Mouse (Mus musculus) midbrain, embryonic 14.5 days (tissue): ENCODE results near the gene Zdhhc6. TPM values are rescaled to one million over a fixed set of nuclear protein-coding genes. Genes with fewer than 3 reads are reported as not detected.

ENCODE experiments used
- ATAC-seq: fragments of 200-750 bp; cut with Nextera tagmentation; 2 replicates; pipeline ENCODE4 v1.8.0; 2017; ENCODE audit warnings: moderate number of reproducible peaks, moderate library complexity; ENCODE audit not compliant: low FRiP score, low TSS enrichment
- DNase-seq: peaks from one replicate; pipeline ENCODE4 v3.0.0-alpha.2; 2015
- H3K27ac ChIP-seq: fragments of 300-500 bp; sonication (generic); replicated peaks from 2 replicates; pipeline ENCODE4 v1.5.1; 2014; ENCODE audit warnings: mild to moderate bottlenecking, low read depth, low read length, moderate library complexity
- H3K27me3 ChIP-seq: fragments of 300-500 bp; sonication (generic); 2 replicates; pipeline ENCODE4 v1.6.1; 2014; ENCODE audit warnings: low read length, control low read depth, mixed read lengths; ENCODE audit not compliant: control insufficient read depth, insufficient read depth
- H3K36me3 ChIP-seq: fragments of 300-500 bp; sonication (generic); 2 replicates; pipeline ENCODE4 v1.6.1; 2014; ENCODE audit warnings: low read length, control low read depth; ENCODE audit not compliant: control insufficient read depth, insufficient read depth
- H3K4me1 ChIP-seq: fragments of 300-500 bp; sonication (generic); 2 replicates; pipeline ENCODE4 v1.6.1; 2014; ENCODE audit warnings: mild to moderate bottlenecking, antibody characterized with exemption, low read length, control low read depth; ENCODE audit not compliant: control insufficient read depth, insufficient read depth
- H3K4me2 ChIP-seq: fragments of 300-500 bp; sonication (generic); 2 replicates; pipeline ENCODE4 v1.6.1; 2014; ENCODE audit warnings: mild to moderate bottlenecking, low read length, moderate library complexity
- H3K4me3 ChIP-seq: fragments of 300-500 bp; sonication (generic); replicated peaks from 2 replicates; pipeline ENCODE4 v1.5.1; 2014; ENCODE audit warnings: low read depth, low read length
- H3K9ac ChIP-seq: fragments of 300-500 bp; sonication (generic); replicated peaks from 2 replicates; pipeline ENCODE4 v1.6.1; 2014; ENCODE audit warnings: mild to moderate bottlenecking, low read length, moderate library complexity
- H3K9me3 ChIP-seq: fragments of 300-500 bp; sonication (generic); 2 replicates; pipeline ENCODE4 v1.6.1; 2016; ENCODE audit warnings: low read length, control low read depth, mixed read lengths; ENCODE audit not compliant: control insufficient read depth
- WGBS: fragments of 180-500 bp; shearing (Covaris S2); extraction: QIAGEN DNeasy Blood & Tissue Kit; methylation state at CpG from one replicate; pipeline ENCODE4 v1.1.7; 2014; 5-methylcytosine and 5-hydroxymethylcytosine counted together
- polyA plus RNA-seq: library from polyadenylated mRNA; unstranded; fragments of >200 nt; fragmentation: Nextera tagmentation; extraction: Ambion mirVana; gene quantifications from 2 replicates; pipeline ENCODE4 v1.2.1, GENCODE M21; 2014

The Zdhhc6 gene
- polyA plus RNA-seq, 1 experiment from 2014 or later: 72.4 TPM

GRCm38 (mm10) chr19:55227135-55227534 is 88.7 kb downstream of the Zdhhc6 start:
- Histone ChIP-seq H3K4me3 (no peak overlapping the region), H3K27me3 (no peaks in the 10 kb centered on the region), H3K9ac (no peak overlapping the region), H3K4me1 (peaks cover 7% of the 10 kb centered on the region; the same call in 1 of the 2 replicates), H3K9me3 (no peaks in the 10 kb centered on the region), H3K36me3 (no peaks in the 10 kb centered on the region), H3K27ac (no peak overlapping the region), H3K4me2 (no peak overlapping the region)
- ATAC-seq (no peak), DNase-seq (no peak)
- 90% methylated on average over 7 of the region's 7 CpGs for WGBS

GRCm38 (mm10) chr19:55226621-55227020 is 89.2 kb downstream of the Zdhhc6 start:
- Histone ChIP-seq H3K4me1 (peaks cover 7% of the 10 kb centered on the region; the same call in 1 of the 2 replicates), H3K27me3 (no peaks in the 10 kb centered on the region), H3K36me3 (no peaks in the 10 kb centered on the region), H3K27ac (no peak overlapping the region), H3K9ac (no peak overlapping the region), H3K4me2 (no peak overlapping the region), H3K4me3 (no peak overlapping the region), H3K9me3 (no peaks in the 10 kb centered on the region)
- ATAC-seq (no peak), DNase-seq (no peak)
- WGBS: 55% methylated on average over 5 of the region's 5 CpGs

GRCm38 (mm10) chr19:55222268-55222667 is 93.6 kb downstream of the Zdhhc6 start:
- no peak overlapping the region for H3K4me3 ChIP-seq
- 93% methylated on average over 9 of the region's 9 CpGs for WGBS
- no peaks in the 10 kb centered on the region for H3K9me3 ChIP-seq
- H3K36me3 ChIP-seq: no peaks in the 10 kb centered on the region
- H3K27me3 ChIP-seq: no peaks in the 10 kb centered on the region
- H3K9ac ChIP-seq: no peak overlapping the region
- no peak overlapping the region for H3K27ac ChIP-seq
- DNase-seq: no peak
- no peak for ATAC-seq
- H3K4me1 ChIP-seq: peaks cover 7% of the 10 kb centered on the region; the same call in 1 of the 2 replicates
- no peak overlapping the region for H3K4me2 ChIP-seq

Other genes with a start within 250 kb of the Zdhhc6 start
- gene Gpam, start 188.8 kb downstream of the Zdhhc6 start, polyA plus RNA-seq: 19.3 and 28.7 TPM in 2 replicates
- gene Tectb, start 135.3 kb downstream of the Zdhhc6 start, polyA plus RNA-seq: 0.65 and 0.68 TPM in 2 replicates
- gene Gucy2g, start 74.8 kb downstream of the Zdhhc6 start, polyA plus RNA-seq: 0.07 and 0.18 TPM in 2 replicates
- 7.3 and 12.6 TPM in 2 replicates for gene Acsl5, start 64.1 kb downstream of the Zdhhc6 start, polyA plus RNA-seq
- gene Vti1a, start 263 bp upstream of the Zdhhc6 start, polyA plus RNA-seq: 25.3 and 33.9 TPM in 2 replicates